Mouse (Mus musculus) hindbrain, postnatal 0 days (tissue): ENCODE data around the gene Sap30bp. TPM values are rescaled to one million over a fixed set of nuclear protein-coding genes. Genes with fewer than 3 reads are reported as not detected.

ENCODE experiments used
- ATAC-seq: fragments of 200-750 bp; cut with Nextera tagmentation; 2 replicates; pipeline ENCODE4 v1.8.0; 2017; ENCODE audit warnings: mild to moderate bottlenecking, moderate TSS enrichment, moderate library complexity
- DNase-seq: peaks from one replicate; pipeline ENCODE4 v3.0.0-alpha.2; 2015; ENCODE audit warnings: low spot score
- H3K27ac ChIP-seq: fragments of 300-500 bp; sonication (generic); 2 replicates; pipeline ENCODE4 v1.5.1; 2014; ENCODE audit warnings: mild to moderate bottlenecking
- H3K27me3 ChIP-seq: fragments of 300-500 bp; sonication (generic); 2 replicates; pipeline ENCODE4 v1.6.1; 2014; ENCODE audit warnings: low read length, mixed read lengths; ENCODE audit not compliant: insufficient read depth
- H3K36me3 ChIP-seq: fragments of 300-500 bp; sonication (generic); 2 replicates; pipeline ENCODE4 v1.6.1; 2014; ENCODE audit warnings: low read length, mixed read lengths; ENCODE audit not compliant: insufficient read depth
- H3K4me1 ChIP-seq: fragments of 300-500 bp; sonication (generic); 2 replicates; pipeline ENCODE4 v1.6.1; 2014; ENCODE audit warnings: antibody characterized with exemption, low read length, mixed read lengths; ENCODE audit not compliant: insufficient read depth
- H3K4me2 ChIP-seq: fragments of 300-500 bp; sonication (generic); 2 replicates; pipeline ENCODE4 v1.6.1; 2014; ENCODE audit warnings: low read depth, mild to moderate bottlenecking, low read length, moderate library complexity, mixed read lengths
- H3K4me3 ChIP-seq: fragments of 300-500 bp; sonication (generic); 2 replicates; pipeline ENCODE4 v1.5.1; 2014; ENCODE audit warnings: low read length
- H3K9ac ChIP-seq: fragments of 300-500 bp; sonication (generic); replicated peaks from 2 replicates; pipeline ENCODE4 v1.6.1; 2014; ENCODE audit warnings: mild to moderate bottlenecking, low read length, moderate library complexity, mixed read lengths
- H3K9me3 ChIP-seq: fragments of 300-500 bp; sonication (generic); 2 replicates; pipeline ENCODE4 v1.6.1; 2016; ENCODE audit warnings: low read length, mixed read lengths
- CTCF ChIP-seq: IDR thresholded peaks from 2 replicates; pipeline ENCODE4 v1.5.1; 2016; ENCODE audit warnings: antibody characterized with exemption, control low read depth, low read depth
- WGBS: fragments of 180-500 bp; shearing (Covaris S2); extraction: QIAGEN DNeasy Blood & Tissue Kit; methylation state at CpG from one replicate; pipeline ENCODE4 v1.1.7; 2014; 5-methylcytosine and 5-hydroxymethylcytosine counted together
- polyA plus RNA-seq: library from polyadenylated mRNA; unstranded; fragments of >200 nt; fragmentation: Nextera tagmentation; extraction: Ambion mirVana; gene quantifications from 2 replicates; pipeline ENCODE4 v1.2.1, GENCODE M21; 2015
- total RNA-seq: library from RNA; depleted of rRNA; stranded (reverse); fragments of >200 nt; gene quantifications from 2 replicates; pipeline ENCODE4 v1.2.3, GENCODE M21; 2014

Gene Sap30bp
- total and polyA plus RNA-seq, 2 experiments from 2014 or later = 42.8 to 52.8 TPM

DNA sequence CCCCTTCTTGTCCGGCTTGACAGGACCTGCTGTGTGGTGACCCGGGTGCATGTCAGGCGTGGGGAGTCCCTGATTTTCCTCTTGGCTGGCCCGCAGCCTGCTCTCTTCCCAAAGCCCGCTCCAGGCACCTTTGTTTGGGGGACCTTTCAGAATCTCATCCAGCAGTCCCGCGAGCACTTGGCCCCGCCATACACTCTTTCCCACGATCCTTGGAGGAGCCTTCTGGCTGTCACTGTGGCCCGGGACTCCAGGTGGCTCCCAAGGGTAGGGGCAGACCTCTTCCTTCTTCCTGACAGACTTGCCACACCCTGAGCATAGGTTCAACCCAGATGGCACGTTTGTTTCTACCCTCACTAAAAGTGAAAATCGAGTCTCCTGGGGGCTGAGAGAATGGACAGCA, 42.5 kb downstream of the Sap30bp start:
- no peak for TF ChIP-seq CTCF
- H3K9me3 ChIP-seq = no peaks in the 10 kb centered on the region
- peaks cover 7% of the 10 kb centered on the region; the same call in 1 of the 2 replicates for H3K27me3 ChIP-seq
- DNase-seq (no peak), ATAC-seq (no peak)
- H3K36me3 ChIP-seq = no peaks in the 10 kb centered on the region
- peak overlapping the region; percentile 61 for H3K4me2 ChIP-seq
- H3K4me1 ChIP-seq = 0 out of 2 replicates have a peak, but pooled peaks cover 3% of the 10 kb centered on the region
- H3K27ac ChIP-seq = 0 out of 2 replicates have a peak overlapping the region, but pooled peaks have one; percentile 1
- WGBS = 22% methylated on average over 12 of the region's 12 CpGs
- peak overlapping the region; percentile 37 for H3K4me3 ChIP-seq
- H3K9ac ChIP-seq = no peak overlapping the region

DNA sequence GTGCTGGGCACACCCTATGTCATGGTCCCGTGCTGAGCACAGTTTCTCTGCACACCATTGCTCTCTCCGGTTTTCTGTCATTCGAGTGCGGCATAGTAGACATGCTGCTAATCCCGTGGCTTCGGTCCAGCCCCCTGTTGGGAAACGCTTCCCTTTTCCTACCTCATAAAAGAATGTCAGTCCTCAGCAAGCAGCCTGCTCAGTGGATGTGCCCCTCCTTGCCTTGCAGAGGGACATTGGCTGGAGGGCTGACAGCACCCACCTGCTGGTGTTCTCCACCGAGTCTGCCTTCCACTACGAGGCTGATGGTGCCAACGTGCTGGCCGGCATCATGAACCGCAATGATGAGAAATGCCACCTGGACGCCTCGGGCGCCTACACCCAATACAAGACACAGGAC, 49.4 kb downstream of the Sap30bp start:
- no peak for TF ChIP-seq CTCF
- WGBS = 76% methylated on average over 15 of the region's 15 CpGs

DNA sequence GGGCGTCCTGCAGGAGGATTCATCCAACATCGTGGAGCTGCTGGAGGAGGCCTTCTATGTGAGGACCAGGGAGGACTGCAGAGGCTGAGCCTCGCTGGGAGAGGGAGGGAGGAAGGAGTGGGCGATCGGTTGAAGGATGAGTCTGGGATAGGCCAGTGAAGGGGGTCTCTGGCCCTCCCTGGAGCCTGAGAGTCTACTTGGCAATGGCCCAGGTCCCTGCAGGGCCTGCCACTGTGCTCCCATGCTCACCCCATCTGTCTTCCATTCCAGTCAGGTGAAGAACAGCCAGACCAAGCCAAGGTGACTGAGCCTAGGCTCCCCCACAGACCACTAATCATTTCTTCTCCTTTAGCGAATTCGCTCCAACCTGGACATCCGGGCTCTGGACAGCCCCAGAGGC, 50.2 kb downstream of the Sap30bp start:
- H3K4me2 ChIP-seq = no peak overlapping the region
- no peak overlapping the region for H3K4me3 ChIP-seq
- no peak overlapping the region for H3K27ac ChIP-seq
- H3K9me3 ChIP-seq = no peaks in the 10 kb centered on the region
- no peak for DNase-seq
- ATAC-seq = no peak
- no peaks in the 10 kb centered on the region for H3K27me3 ChIP-seq
- H3K4me1 ChIP-seq = no peaks in the 10 kb centered on the region
- no peaks in the 10 kb centered on the region for H3K36me3 ChIP-seq
- 81% methylated on average over 8 of the region's 8 CpGs for WGBS
- TF ChIP-seq CTCF = no peak
- H3K9ac ChIP-seq = no peak overlapping the region

More for the DNA sequence above, 49.4 kb downstream of the Sap30bp start:
- no peak overlapping the region for H3K9ac ChIP-seq
- no peaks in the 10 kb centered on the region for H3K36me3 ChIP-seq
- no peak overlapping the region for H3K4me3 ChIP-seq
- no peak for ATAC-seq
- no peaks in the 10 kb centered on the region for H3K27me3 ChIP-seq
- H3K4me1 ChIP-seq = no peaks in the 10 kb centered on the region
- no peak overlapping the region for H3K4me2 ChIP-seq
- H3K9me3 ChIP-seq = no peaks in the 10 kb centered on the region
- H3K27ac ChIP-seq = no peak overlapping the region
- no peak for DNase-seq

DNA sequence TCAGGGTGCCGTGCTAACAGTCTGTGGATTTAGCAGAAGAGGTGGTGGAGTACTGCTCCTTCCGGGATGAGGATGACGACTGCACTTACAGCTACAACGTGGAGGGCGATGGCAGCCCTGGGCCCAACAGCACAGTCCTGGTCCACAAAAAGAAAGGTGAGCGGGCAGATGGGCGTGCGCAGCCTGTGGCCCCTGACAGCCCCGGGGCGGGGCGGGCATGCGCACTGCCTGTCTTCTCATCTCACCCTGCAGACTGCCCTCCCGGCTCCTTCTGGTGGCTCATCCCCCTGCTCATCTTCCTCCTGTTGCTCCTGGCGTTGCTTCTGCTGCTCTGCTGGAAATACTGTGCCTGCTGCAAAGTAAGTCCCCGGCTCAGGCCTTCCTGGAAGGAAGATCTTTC, 56.6 kb downstream of the Sap30bp start:
- Histone ChIP-seq H3K4me3 (no peak overlapping the region), H3K36me3 (no peaks in the 10 kb centered on the region), H3K9ac (no peak overlapping the region), H3K27me3 (no peaks in the 10 kb centered on the region), H3K4me1 (no peaks in the 10 kb centered on the region), H3K4me2 (no peak overlapping the region), H3K9me3 (no peaks in the 10 kb centered on the region), H3K27ac (no peak overlapping the region)
- WGBS = 31% methylated on average over 13 of the region's 15 CpGs
- DNase-seq = no peak
- ATAC-seq = no peak
- TF ChIP-seq CTCF = no peak

DNA sequence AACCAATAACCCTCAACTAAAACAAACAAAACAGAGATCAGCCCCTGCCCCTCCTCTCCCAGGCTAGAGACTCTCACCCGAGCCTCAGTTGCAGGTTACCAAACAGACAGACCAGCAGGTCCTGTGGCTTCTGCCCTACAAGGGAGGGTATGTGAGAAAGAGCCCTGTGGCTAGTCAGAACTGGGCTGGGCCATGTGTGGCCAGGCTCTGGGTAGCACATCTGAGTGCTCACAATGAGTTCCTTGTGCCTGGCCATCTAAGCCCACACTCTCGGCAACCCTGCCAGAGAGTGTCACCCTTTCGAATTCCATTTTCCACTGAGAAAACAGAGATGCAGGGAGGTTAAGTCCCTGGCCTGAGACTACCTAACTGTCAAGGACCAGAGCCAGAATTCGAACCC, 59.0 kb downstream of the Sap30bp start:
- Histone ChIP-seq H3K27me3 (no peaks in the 10 kb centered on the region), H3K4me1 (no peaks in the 10 kb centered on the region), H3K4me2 (no peak overlapping the region), H3K27ac (no peak overlapping the region), H3K9me3 (no peaks in the 10 kb centered on the region), H3K4me3 (no peak overlapping the region), H3K9ac (no peak overlapping the region), H3K36me3 (no peaks in the 10 kb centered on the region)
- WGBS = 59% methylated on average over 4 of the region's 4 CpGs
- TF ChIP-seq CTCF = no peak
- DNase-seq (no peak), ATAC-seq (no peak)

DNA sequence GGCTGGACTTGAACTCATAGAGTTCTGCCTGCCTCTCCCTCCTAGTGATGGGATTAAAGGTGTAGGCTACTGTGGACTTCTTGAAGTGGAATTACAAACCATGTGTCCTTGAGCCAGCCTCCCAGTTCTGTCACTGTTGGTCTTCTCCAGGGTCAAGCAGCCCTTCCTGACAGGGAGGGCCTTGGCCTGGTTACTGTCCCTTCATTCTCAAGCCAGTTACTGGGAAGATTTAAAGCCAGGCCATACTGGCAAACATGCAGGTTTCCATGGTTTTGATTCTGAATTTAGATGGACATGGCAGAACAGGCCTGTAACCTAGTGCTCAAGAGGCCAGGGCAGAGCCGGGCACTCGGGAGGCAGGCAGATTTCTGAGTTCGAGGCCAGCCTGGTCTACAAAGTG, 62.2 kb downstream of the Sap30bp start:
- DNase-seq = no peak
- H3K27me3 ChIP-seq = no peaks in the 10 kb centered on the region
- no peak overlapping the region for H3K4me3 ChIP-seq
- no peak overlapping the region for H3K27ac ChIP-seq
- H3K9me3 ChIP-seq = no peaks in the 10 kb centered on the region
- no peaks in the 10 kb centered on the region for H3K4me1 ChIP-seq
- H3K36me3 ChIP-seq = no peaks in the 10 kb centered on the region
- 88% methylated on average over 3 of the region's 3 CpGs for WGBS
- ATAC-seq = no peak
- no peak overlapping the region for H3K4me2 ChIP-seq
- no peak for TF ChIP-seq CTCF
- H3K9ac ChIP-seq = no peak overlapping the region

DNA sequence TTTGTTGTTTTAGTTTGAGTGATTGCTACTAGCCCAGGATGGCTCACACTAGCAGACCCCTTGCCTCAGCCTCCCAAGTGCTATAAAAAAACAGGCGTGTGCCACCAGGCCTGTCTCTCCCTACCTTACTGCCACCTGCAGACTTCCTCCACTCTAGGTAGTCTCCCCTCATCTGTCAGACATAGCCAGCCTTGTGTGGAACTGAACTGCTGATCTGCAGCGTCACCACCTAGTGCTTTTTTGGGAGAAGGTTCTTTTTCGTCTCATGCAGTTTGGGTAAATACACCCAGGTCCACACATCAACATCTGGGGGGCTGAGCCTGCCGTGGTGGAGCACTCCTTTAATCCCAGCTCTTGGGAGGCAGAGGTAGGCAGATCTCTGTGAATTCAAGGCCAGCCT, 64.0 kb downstream of the Sap30bp start:
- H3K36me3 ChIP-seq = no peaks in the 10 kb centered on the region
- WGBS = 80% methylated on average over 4 of the region's 4 CpGs
- DNase-seq (no peak), ATAC-seq (no peak)
- no peak overlapping the region for H3K27ac ChIP-seq
- no peak for TF ChIP-seq CTCF
- H3K4me2 ChIP-seq = no peak overlapping the region
- H3K4me3 ChIP-seq = no peak overlapping the region
- H3K9ac ChIP-seq = no peak overlapping the region
- H3K4me1 ChIP-seq = no peaks in the 10 kb centered on the region
- H3K27me3 ChIP-seq = no peaks in the 10 kb centered on the region
- no peaks in the 10 kb centered on the region for H3K9me3 ChIP-seq
